Mouse (Mus musculus): ENCODE measurements around the gene Gm11756. TPM values are rescaled to one million over a fixed set of nuclear protein-coding genes. Genes with fewer than 3 reads are reported as not detected.
"Not testable (repeated sequence)": the region's sequence is repeated elsewhere in the genome, so short reads cannot be mapped to it uniquely, and the experiment has no call there.

Gene Gm11756
- total RNA-seq (2012; rRNA removed), result not detected in 2 replicates
- total RNA-seq (2014; rRNA removed), result not detected in 2 replicates
- polyA plus RNA-seq (2012; ENCODE audit: insufficient read length, low read depth), result not detected in 2 replicates

GRCm38 (mm10) chr4:73920660-73921059 lies at the start of gene Gm11756:
Gene Gm11756 (minus strand): TSS chr4:73920760.
- H3K36me3 ChIP-seq (replicated peaks in 1 of 2; ENCODE audit: control insufficient read depth in 1 of 2, insufficient read depth in 1 of 2, low read length in 1 of 2); H3K4me2 ChIP-seq (ENCODE audit: insufficient read depth, low read depth, poor library complexity, severe bottlenecking); H3K4me3 ChIP-seq (replicated peaks in 1 of 3; ENCODE audit: low read depth in 2 of 3, low read length in 2 of 3, poor library complexity in 1 of 3); DNase-seq (ENCODE audit: extremely low read depth); in situ Hi-C loops (cut with MboI; ENCODE audit: low pct_ligation_motif_present, low pct_unique_long_range_greater_than_20kb, low sequenced_read_pairs); dilution Hi-C loops (cut with MboI; ENCODE audit: extremely low pct_ligation_motif_present, extremely low pct_unique_long_range_greater_than_20kb, low sequenced_read_pairs); H3K27me3 ChIP-seq (replicated peaks); H3K4me1 ChIP-seq (ENCODE audit: control insufficient read depth in 1 of 2, insufficient read depth in 2 of 2); H3K79me2 ChIP-seq (replicated peaks; ENCODE audit: control insufficient read depth, extremely low read depth, insufficient read depth, poor library complexity, severe bottlenecking); H3K27ac ChIP-seq (ENCODE audit: insufficient read depth, low read depth); H3K9me3 ChIP-seq (replicated peaks; ENCODE audit: low read length); H3K9ac ChIP-seq (ENCODE audit: insufficient read depth, low read depth): not testable (repeated sequence)

- no peak for TF ChIP-seq MAX (IDR thresholded peaks at IDR 0.05; ENCODE audit: low read length)
- TF ChIP-seq JUN (IDR thresholded peaks at IDR 0.05; ENCODE audit: insufficient read depth, low read depth, low read length), result no peak
- no peak for TF ChIP-seq USF1 (IDR thresholded peaks at IDR 0.05; ENCODE audit: low read depth, low read length)
- TF ChIP-seq MAZ (IDR thresholded peaks at IDR 0.05; ENCODE audit: low read depth, low read length), result no peak
- no peak for TF ChIP-seq ETS1 (conservative IDR thresholded peaks at IDR 0.05; ENCODE audit: low read depth, low read length)
- no peak for TF ChIP-seq EP300 (IDR thresholded peaks at IDR 0.05; ENCODE audit: low read length)
- TF ChIP-seq MAFK (IDR thresholded peaks at IDR 0.05; ENCODE audit: insufficient replicate concordance, low read length), result no peak
- no peak for TF ChIP-seq POLR2A (IDR thresholded peaks at IDR 0.05; ENCODE audit: low read depth, low read length)
- TF ChIP-seq UBTF (IDR thresholded peaks at IDR 0.05; ENCODE audit: low read depth, low read length), result no peak
- no peak for TF ChIP-seq PAX5 (IDR thresholded peaks at IDR 0.05; ENCODE audit: low read length)
- TF ChIP-seq SMC3 (IDR thresholded peaks at IDR 0.05; ENCODE audit: low read depth, low read length), result no peak
- TF ChIP-seq MEF2A (IDR thresholded peaks at IDR 0.05; ENCODE audit: borderline replicate concordance, low read depth, low read length), result no peak
- TF ChIP-seq ZNF384 (IDR thresholded peaks at IDR 0.05; ENCODE audit: low read depth, low read length), result no peak
- no peak for TF ChIP-seq SIN3A (IDR thresholded peaks at IDR 0.05; ENCODE audit: low read length)
- no peak for TF ChIP-seq TBP (conservative IDR thresholded peaks at IDR 0.05; ENCODE audit: low read depth, low read length)
- no peak for TF ChIP-seq RCOR1 (conservative IDR thresholded peaks at IDR 0.05; ENCODE audit: low read depth, low read length)
- no peak for TF ChIP-seq ZKSCAN1 (IDR thresholded peaks at IDR 0.05; ENCODE audit: borderline replicate concordance, low read depth, low read length)
- TF ChIP-seq KAT2A (IDR thresholded peaks at IDR 0.05; ENCODE audit: insufficient replicate concordance, low read length), result no peak
- Histone ChIP-seq H3K27ac (ENCODE audit: insufficient read depth, low read depth) (no peak within 1 kb of the TSS), H3K9me3 (replicated peaks; ENCODE audit: low read length) (peaks cover 20% of the 10 kb centered on the region), H3K27me3 (replicated peaks) (no peaks in the 10 kb centered on the region), H3K36me3 (replicated peaks in 1 of 2; ENCODE audit: control insufficient read depth in 1 of 2, insufficient read depth in 1 of 2, low read length in 1 of 2) (no peaks in the 10 kb centered on the region), H3K9ac (ENCODE audit: insufficient read depth, low read depth) (no peak within 1 kb of the TSS), H3K4me1 (ENCODE audit: control insufficient read depth in 1 of 2, insufficient read depth in 2 of 2) (no peaks in the 10 kb centered on the region), H3K79me2 (replicated peaks; ENCODE audit: control insufficient read depth, extremely low read depth, insufficient read depth, poor library complexity, severe bottlenecking) (no peaks in the 10 kb centered on the region), H3K4me3 (replicated peaks in 1 of 3; ENCODE audit: low read depth in 2 of 3, low read length in 2 of 3, poor library complexity in 1 of 3) (no peak within 1 kb of the TSS), H3K4me2 (ENCODE audit: insufficient read depth, low read depth, poor library complexity, severe bottlenecking) (no peak within 1 kb of the TSS)
- in situ Hi-C loops (cut with MboI; ENCODE audit: low pct_ligation_motif_present, low pct_unique_long_range_greater_than_20kb, low sequenced_read_pairs) (no loop called here), dilution Hi-C loops (cut with MboI; ENCODE audit: extremely low pct_ligation_motif_present, extremely low pct_unique_long_range_greater_than_20kb, low sequenced_read_pairs) (no loop called here)
- no peak for DNase-seq (ENCODE audit: extremely low read depth)
Measured at GRCm38 (mm10) chr4:73950375-73950896, 29.9 kb upstream of the Gm11756 start, which contains the start of gene 2310002L09Rik. Gene 2310002L09Rik (minus strand): TSS chr4:73950846.

- in situ Hi-C loops (cut with MboI; ENCODE audit: low pct_ligation_motif_present, low pct_unique_long_range_greater_than_20kb, low sequenced_read_pairs); H3K9me3 ChIP-seq (replicated peaks; ENCODE audit: low read length); dilution Hi-C loops (cut with MboI; ENCODE audit: extremely low pct_ligation_motif_present, extremely low pct_unique_long_range_greater_than_20kb, low sequenced_read_pairs); H3K4me2 ChIP-seq (ENCODE audit: insufficient read depth, low read depth, poor library complexity, severe bottlenecking); H3K27ac ChIP-seq (ENCODE audit: insufficient read depth, low read depth); H3K4me3 ChIP-seq (replicated peaks in 1 of 3; ENCODE audit: low read depth in 2 of 3, low read length in 2 of 3, poor library complexity in 1 of 3); H3K27me3 ChIP-seq (replicated peaks); H3K79me2 ChIP-seq (replicated peaks; ENCODE audit: control insufficient read depth, extremely low read depth, insufficient read depth, poor library complexity, severe bottlenecking); DNase-seq (ENCODE audit: extremely low read depth); H3K9ac ChIP-seq (ENCODE audit: insufficient read depth, low read depth); H3K36me3 ChIP-seq (replicated peaks in 1 of 2; ENCODE audit: control insufficient read depth in 1 of 2, insufficient read depth in 1 of 2, low read length in 1 of 2); H3K4me1 ChIP-seq (ENCODE audit: control insufficient read depth in 1 of 2, insufficient read depth in 2 of 2): not testable (repeated sequence)
Measured at GRCm38 (mm10) chr4:73905853-73906252, 14.7 kb downstream of the Gm11756 start, which contains the start of gene Gm13871. Gene Gm13871 (minus strand): TSS chr4:73905953.

GRCm38 (mm10) chr4:73891012-73891411 lies 29.5 kb downstream of the Gm11756 start, which contains the start of gene Gm11757:
Gene Gm11757 (minus strand): TSS chr4:73891112.
- H3K4me1 ChIP-seq (ENCODE audit: control insufficient read depth in 1 of 2, insufficient read depth in 2 of 2); H3K27ac ChIP-seq (ENCODE audit: insufficient read depth, low read depth); H3K27me3 ChIP-seq (replicated peaks); H3K4me2 ChIP-seq (ENCODE audit: insufficient read depth, low read depth, poor library complexity, severe bottlenecking); in situ Hi-C loops (cut with MboI; ENCODE audit: low pct_ligation_motif_present, low pct_unique_long_range_greater_than_20kb, low sequenced_read_pairs); dilution Hi-C loops (cut with MboI; ENCODE audit: extremely low pct_ligation_motif_present, extremely low pct_unique_long_range_greater_than_20kb, low sequenced_read_pairs); H3K9me3 ChIP-seq (replicated peaks; ENCODE audit: low read length); H3K4me3 ChIP-seq (replicated peaks in 1 of 3; ENCODE audit: low read depth in 2 of 3, low read length in 2 of 3, poor library complexity in 1 of 3); H3K9ac ChIP-seq (ENCODE audit: insufficient read depth, low read depth); H3K79me2 ChIP-seq (replicated peaks; ENCODE audit: control insufficient read depth, extremely low read depth, insufficient read depth, poor library complexity, severe bottlenecking); H3K36me3 ChIP-seq (replicated peaks in 1 of 2; ENCODE audit: control insufficient read depth in 1 of 2, insufficient read depth in 1 of 2, low read length in 1 of 2); DNase-seq (ENCODE audit: extremely low read depth): not testable (repeated sequence)
